Mouse (Mus musculus): ENCODE results near the gene Pcdh7. TPM values are rescaled to one million over a fixed set of nuclear protein-coding genes. Genes with fewer than 3 reads are reported as not detected.
"Not testable (repeated sequence)": the region's sequence is repeated elsewhere in the genome, so short reads cannot be mapped to it uniquely, and the experiment has no call there.

Gene Pcdh7
- total RNA-seq (2012; rRNA removed) = not detected in 2 replicates
- not detected for polyA plus RNA-seq (2012; ENCODE audit: insufficient read depth in 1 of 2, insufficient read length in 2 of 2, low read depth in 1 of 2, low replicate concordance in 2 of 2, missing spikeins in 1 of 2)

- Histone ChIP-seq H3K27ac (ENCODE audit: control insufficient read depth, low read depth, low read length) (no peak within 1 kb of the TSS), H3K9me3 (replicated peaks; ENCODE audit: insufficient read depth, low read length) (no peaks in the 10 kb centered on the region), H3K4me1 (ENCODE audit: control insufficient read depth in 1 of 2, insufficient read depth in 2 of 2, low read length in 2 of 2) (no peaks in the 10 kb centered on the region), H3K79me2 (ENCODE audit: control insufficient read depth, insufficient read depth, low read length, poor library complexity) (no peaks in the 10 kb centered on the region), H3K27me3 (ENCODE audit: control insufficient read depth in 1 of 2, insufficient read depth in 2 of 2, low read length in 2 of 2) (no peaks in the 10 kb centered on the region), H3K9ac (ENCODE audit: control insufficient read depth, low read depth, low read length, poor library complexity, severe bottlenecking) (no peak within 1 kb of the TSS), H3K36me3 (ENCODE audit: control insufficient read depth in 1 of 2, insufficient read depth in 2 of 2, low read length in 2 of 2) (no peaks in the 10 kb centered on the region), H3K4me3 (ENCODE audit: control insufficient read depth in 1 of 2, insufficient read depth in 1 of 2, low read depth in 2 of 2, low read length in 2 of 2) (no peak within 1 kb of the TSS)
- no peak for TF ChIP-seq JUND (IDR thresholded peaks at IDR 0.05; ENCODE audit: low read depth, low read length)
- no peak for TF ChIP-seq ELF1 (IDR thresholded peaks at IDR 0.05; ENCODE audit: low read depth, low read length)
- no peak for TF ChIP-seq NRF1 (IDR thresholded peaks at IDR 0.05; ENCODE audit: insufficient read depth, low read depth, low read length, poor library complexity, severe bottlenecking)
- no peak for TF ChIP-seq KAT2A (conservative IDR thresholded peaks at IDR 0.05; ENCODE audit: low read depth, low read length)
- no peak for DNase-seq (ENCODE audit: low read depth, low spot score)
These were observed at the start of gene Pcdh7 for GRCm38 (mm10) chr5:57717906-57718875. Gene Pcdh7 (plus strand): TSS chr5:57717967.

DNA sequence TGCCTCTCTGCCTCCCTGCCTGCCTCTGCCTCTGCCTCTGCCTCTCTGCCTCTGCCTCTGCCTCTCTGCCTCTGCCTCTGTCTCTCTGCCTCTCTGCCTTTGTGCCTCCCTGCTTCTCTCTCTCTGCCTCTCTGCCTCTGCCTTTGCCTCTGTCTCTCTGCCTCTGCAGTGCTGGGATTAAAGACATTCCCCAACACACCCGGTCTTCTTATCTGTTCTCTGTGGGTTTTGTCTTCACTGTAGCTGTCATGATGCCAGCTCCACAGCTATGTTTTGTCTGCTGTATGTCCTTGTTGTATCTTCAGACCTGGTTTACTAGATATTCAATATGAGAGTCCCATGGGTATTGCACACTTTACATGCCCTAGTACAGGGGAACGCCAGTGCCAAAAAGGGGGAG, 40.8 kb upstream of the Pcdh7 start:
- not testable (repeated sequence) for H3K27me3 ChIP-seq (ENCODE audit: control insufficient read depth in 1 of 2, insufficient read depth in 2 of 2, low read length in 2 of 2); H3K4me3 ChIP-seq (ENCODE audit: control insufficient read depth in 1 of 2, insufficient read depth in 1 of 2, low read depth in 2 of 2, low read length in 2 of 2); H3K4me1 ChIP-seq (ENCODE audit: control insufficient read depth in 1 of 2, insufficient read depth in 2 of 2, low read length in 2 of 2)

GRCm38 (mm10) chr5:57708396-57708795, 9.4 kb upstream of the Pcdh7 start:
- H3K9me3 ChIP-seq (replicated peaks; ENCODE audit: insufficient read depth, low read length) = no peaks in the 10 kb centered on the region
- H3K4me1 ChIP-seq (ENCODE audit: control insufficient read depth in 1 of 2, insufficient read depth in 2 of 2, low read length in 2 of 2) = no peaks in the 10 kb centered on the region
- H3K36me3 ChIP-seq (ENCODE audit: control insufficient read depth in 1 of 2, insufficient read depth in 2 of 2, low read length in 2 of 2) = no peaks in the 10 kb centered on the region
- no peak overlapping the region for H3K27ac ChIP-seq (ENCODE audit: control insufficient read depth, low read depth, low read length)
- no peaks in the 10 kb centered on the region for H3K27me3 ChIP-seq (ENCODE audit: control insufficient read depth in 1 of 2, insufficient read depth in 2 of 2, low read length in 2 of 2)
- H3K79me2 ChIP-seq (ENCODE audit: control insufficient read depth, insufficient read depth, low read length, poor library complexity) = no peaks in the 10 kb centered on the region
- no peak overlapping the region for H3K9ac ChIP-seq (ENCODE audit: control insufficient read depth, low read depth, low read length, poor library complexity, severe bottlenecking)
- no peak for DNase-seq (ENCODE audit: low read depth, low spot score)
- TF ChIP-seq HCFC1 (IDR thresholded peaks at IDR 0.05; ENCODE audit: low read depth, low read length) (no peak), ETS1 (IDR thresholded peaks at IDR 0.05; ENCODE audit: low read depth, low read length) (no peak), ELF1 (IDR thresholded peaks at IDR 0.05; ENCODE audit: low read depth, low read length) (no peak), USF2 (IDR thresholded peaks at IDR 0.05; ENCODE audit: borderline replicate concordance in 1 of 2, insufficient read depth in 1 of 2, low read depth in 1 of 2, low read length in 2 of 2) (no peak), POLR2A (IDR thresholded peaks at IDR 0.05; ENCODE audit: control insufficient read depth in 1 of 2, insufficient read depth in 1 of 2, low read depth in 1 of 2, low read length in 2 of 2, poor library complexity in 1 of 2) (no peak), ZC3H11A (IDR thresholded peaks at IDR 0.05; ENCODE audit: low read depth, low read length) (no peak), JUND (IDR thresholded peaks at IDR 0.05; ENCODE audit: low read depth, low read length) (no peak), TAL1 (IDR thresholded peaks at IDR 0.05; ENCODE audit: low read length) (no peak), MEF2A (IDR thresholded peaks at IDR 0.05; ENCODE audit: extremely low read depth, insufficient replicate concordance, low read depth, low read length, poor library complexity, severe bottlenecking) (no peak), ZNF384 (IDR thresholded peaks at IDR 0.05; ENCODE audit: low read depth, low read length) (no peak), POLR2AphosphoS2 (IDR thresholded peaks at IDR 0.05; ENCODE audit: low read length) (no peak), MAX (IDR thresholded peaks at IDR 0.05; ENCODE audit: low read length) (no peak), UBTF (IDR thresholded peaks at IDR 0.05; ENCODE audit: borderline replicate concordance, insufficient read depth, low read depth, low read length) (no peak), RCOR1 (IDR thresholded peaks at IDR 0.05; ENCODE audit: low read depth, low read length) (no peak), EP300 (IDR thresholded peaks at IDR 0.05; ENCODE audit: low read depth in 1 of 2, low read length in 2 of 2) (no peak)
- no peak overlapping the region for H3K4me3 ChIP-seq (ENCODE audit: control insufficient read depth in 1 of 2, insufficient read depth in 1 of 2, low read depth in 2 of 2, low read length in 2 of 2)

More for the DNA sequence above, 40.8 kb upstream of the Pcdh7 start:
- DNase-seq (ENCODE audit: low read depth, low spot score); H3K36me3 ChIP-seq (ENCODE audit: control insufficient read depth in 1 of 2, insufficient read depth in 2 of 2, low read length in 2 of 2); H3K9ac ChIP-seq (ENCODE audit: control insufficient read depth, low read depth, low read length, poor library complexity, severe bottlenecking); H3K79me2 ChIP-seq (ENCODE audit: control insufficient read depth, insufficient read depth, low read length, poor library complexity); H3K27ac ChIP-seq (ENCODE audit: control insufficient read depth, low read depth, low read length); H3K9me3 ChIP-seq (replicated peaks; ENCODE audit: insufficient read depth, low read length): not testable (repeated sequence)

Data from MEL (cell line).